Mouse (Mus musculus): Measurements from ENCODE around the gene Atp8b3. TPM values are rescaled to one million over a fixed set of nuclear protein-coding genes. Genes with fewer than 3 reads are reported as not detected.

Gene Atp8b3
- polyA plus RNA-seq, 1 experiment from 2014 or later: 0.34 TPM

GRCm38 (mm10) chr10:80535711-80536110, 3.2 kb downstream of the Atp8b3 start:
- 12% methylated on average over 13 of the region's 13 CpGs for WGBS
- no peak overlapping the region for H3K9ac ChIP-seq (replicated peaks; ENCODE audit: low read length)
- H3K4me1 ChIP-seq (ENCODE audit: insufficient read depth, low read length): peaks cover 10% of the 10 kb centered on the region; the same call in 1 of the 2 replicates
- H3K4me2 ChIP-seq (replicated peaks; ENCODE audit: low read depth, low read length): peak overlapping the region; percentile 24; the same call in 1 of the 2 replicates
- H3K27me3 ChIP-seq (ENCODE audit: insufficient read depth, low read length): peaks cover 16% of the 10 kb centered on the region; the same call in 1 of the 2 replicates
- no peak overlapping the region for H3K4me3 ChIP-seq (ENCODE audit: low read length)
- no peaks in the 10 kb centered on the region for H3K36me3 ChIP-seq (ENCODE audit: insufficient read depth, low read length)
- no peaks in the 10 kb centered on the region for H3K9me3 ChIP-seq (ENCODE audit: low read length)
- H3K27ac ChIP-seq (ENCODE audit: low read length): no peak overlapping the region
- no peak for ATAC-seq (ENCODE audit: low FRiP score, low TSS enrichment)

GRCm38 (mm10) chr10:80535071-80535470, 3.9 kb downstream of the Atp8b3 start:
- Histone ChIP-seq H3K9me3 (ENCODE audit: low read length) (no peaks in the 10 kb centered on the region), H3K27ac (ENCODE audit: low read length) (no peak overlapping the region), H3K4me3 (ENCODE audit: low read length) (no peak overlapping the region), H3K4me1 (ENCODE audit: insufficient read depth, low read length) (peaks cover 10% of the 10 kb centered on the region; the same call in 1 of the 2 replicates), H3K27me3 (ENCODE audit: insufficient read depth, low read length) (peaks cover 16% of the 10 kb centered on the region; the same call in 1 of the 2 replicates), H3K4me2 (replicated peaks; ENCODE audit: low read depth, low read length) (peak overlapping the region; percentile 24; the same call in 1 of the 2 replicates), H3K36me3 (ENCODE audit: insufficient read depth, low read length) (no peaks in the 10 kb centered on the region), H3K9ac (replicated peaks; ENCODE audit: low read length) (no peak overlapping the region)
- 12% methylated on average over 13 of the region's 14 CpGs for WGBS
- no peak for ATAC-seq (ENCODE audit: low FRiP score, low TSS enrichment)

DNA sequence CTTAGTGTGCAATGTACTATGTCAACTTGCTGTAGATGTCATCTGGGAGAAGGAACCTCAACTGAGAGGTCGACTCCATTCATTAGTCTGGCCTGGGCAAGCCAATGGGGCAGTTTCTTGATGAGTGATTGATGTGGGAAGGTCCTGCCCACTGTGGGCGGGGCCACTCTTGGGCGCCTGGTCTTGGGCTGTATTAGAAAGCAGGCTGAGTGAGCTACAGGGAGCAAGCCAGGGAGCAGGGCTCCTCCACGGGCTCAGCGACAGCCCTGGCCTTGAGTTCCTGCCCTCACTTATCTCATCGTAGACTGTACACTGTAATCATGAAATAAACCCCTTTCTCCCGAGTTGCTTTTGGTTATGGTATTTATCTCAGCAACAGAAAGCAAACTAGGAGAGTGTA, 5.2 kb downstream of the Atp8b3 start:
- peak; percentile 50; the same call in 1 of the 2 replicates for ATAC-seq (ENCODE audit: low FRiP score, low TSS enrichment)
- 17% methylated on average over 7 of the region's 7 CpGs for WGBS

DNA sequence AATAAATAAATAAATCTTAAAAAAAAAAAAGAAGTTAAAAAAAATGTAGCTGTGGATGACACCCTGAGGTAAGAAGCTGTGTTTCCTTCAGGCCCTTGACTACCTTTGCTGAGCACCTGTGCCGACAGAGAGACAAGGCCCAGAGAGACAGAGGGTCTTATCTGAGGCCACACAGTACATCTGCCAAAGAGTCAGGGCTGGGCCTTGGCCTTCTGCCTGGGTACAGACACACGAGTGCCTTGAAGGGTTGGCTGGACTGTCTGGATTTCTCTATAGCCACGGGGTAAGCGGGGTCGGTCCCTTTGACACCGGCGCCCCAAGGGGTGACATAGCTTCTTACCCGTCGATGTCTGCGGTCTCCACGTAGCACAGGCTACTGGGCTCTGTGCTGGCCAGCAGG, 6.1 kb downstream of the Atp8b3 start:
- peaks cover 12% of the 10 kb centered on the region; the same call in 1 of the 2 replicates for H3K27me3 ChIP-seq (ENCODE audit: insufficient read depth, low read length)
- H3K9me3 ChIP-seq (ENCODE audit: low read length): no peaks in the 10 kb centered on the region
- no peak for ATAC-seq (ENCODE audit: low FRiP score, low TSS enrichment)
- no peak overlapping the region for H3K27ac ChIP-seq (ENCODE audit: low read length)
- H3K4me2 ChIP-seq (replicated peaks; ENCODE audit: low read depth, low read length): no peak overlapping the region
- H3K9ac ChIP-seq (replicated peaks; ENCODE audit: low read length): no peak overlapping the region
- H3K4me3 ChIP-seq (ENCODE audit: low read length): no peak overlapping the region
- no peaks in the 10 kb centered on the region for H3K36me3 ChIP-seq (ENCODE audit: insufficient read depth, low read length)
- 86% methylated on average over 11 of the region's 11 CpGs for WGBS
- H3K4me1 ChIP-seq (ENCODE audit: insufficient read depth, low read length): no peaks in the 10 kb centered on the region

More for the DNA sequence above, 5.2 kb downstream of the Atp8b3 start:
- H3K36me3 ChIP-seq (ENCODE audit: insufficient read depth, low read length): no peaks in the 10 kb centered on the region
- H3K4me2 ChIP-seq (replicated peaks; ENCODE audit: low read depth, low read length): no peak overlapping the region
- no peak overlapping the region for H3K4me3 ChIP-seq (ENCODE audit: low read length)
- peaks cover 16% of the 10 kb centered on the region; the same call in 1 of the 2 replicates for H3K27me3 ChIP-seq (ENCODE audit: insufficient read depth, low read length)
- H3K4me1 ChIP-seq (ENCODE audit: insufficient read depth, low read length): peaks cover under 1% of the 10 kb centered on the region; the same call in 1 of the 2 replicates
- H3K9me3 ChIP-seq (ENCODE audit: low read length): no peaks in the 10 kb centered on the region
- H3K9ac ChIP-seq (replicated peaks; ENCODE audit: low read length): no peak overlapping the region
- no peak overlapping the region for H3K27ac ChIP-seq (ENCODE audit: low read length)

DNA sequence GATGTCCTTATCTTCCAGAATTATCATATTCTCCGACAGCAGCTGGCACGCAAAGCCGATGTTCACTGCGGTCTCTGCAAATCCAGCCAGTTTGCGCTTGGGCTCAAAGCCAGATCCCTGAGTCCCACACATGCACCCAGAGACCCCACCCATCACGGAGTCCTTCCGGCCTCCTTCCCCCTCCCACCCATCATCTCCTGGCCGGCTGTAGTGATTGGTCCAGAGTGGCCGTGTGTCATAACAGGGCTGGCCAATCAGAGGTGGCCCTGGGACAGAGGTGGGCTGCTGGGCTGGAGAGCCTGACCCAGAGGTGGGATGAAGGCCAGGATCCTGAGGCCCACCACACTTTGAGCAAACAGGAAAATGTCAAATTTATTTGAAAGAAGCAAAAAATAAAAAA, 12.8 kb downstream of the Atp8b3 start:
- Histone ChIP-seq H3K4me2 (replicated peaks; ENCODE audit: low read depth, low read length) (peak overlapping the region; percentile 37), H3K9ac (replicated peaks; ENCODE audit: low read length) (no peak overlapping the region), H3K27me3 (ENCODE audit: insufficient read depth, low read length) (no peaks in the 10 kb centered on the region), H3K4me3 (ENCODE audit: low read length) (peak overlapping the region; percentile 15; the same call in 1 of the 2 replicates), H3K9me3 (ENCODE audit: low read length) (peaks cover 3% of the 10 kb centered on the region; the same call in 1 of the 2 replicates), H3K4me1 (ENCODE audit: insufficient read depth, low read length) (peaks cover 4% of the 10 kb centered on the region; the same call in 1 of the 2 replicates), H3K27ac (ENCODE audit: low read length) (no peak overlapping the region), H3K36me3 (ENCODE audit: insufficient read depth, low read length) (no peaks in the 10 kb centered on the region)
- 15% methylated on average over 9 of the region's 9 CpGs for WGBS
- ATAC-seq (ENCODE audit: low FRiP score, low TSS enrichment): peak; percentile 82

- 96% methylated on average over 7 of the region's 7 CpGs for WGBS
Observed at GRCm38 (mm10) chr10:80523299-80523698, 15.6 kb downstream of the Atp8b3 start.

GRCm38 (mm10) chr10:80519287-80519686, 19.6 kb downstream of the Atp8b3 start:
- no peak overlapping the region for H3K4me3 ChIP-seq (ENCODE audit: low read length)
- no peak overlapping the region for H3K9ac ChIP-seq (replicated peaks; ENCODE audit: low read length)
- H3K27ac ChIP-seq (ENCODE audit: low read length): no peak overlapping the region
- no peaks in the 10 kb centered on the region for H3K36me3 ChIP-seq (ENCODE audit: insufficient read depth, low read length)
- peaks cover 7% of the 10 kb centered on the region; the same call in 1 of the 2 replicates for H3K9me3 ChIP-seq (ENCODE audit: low read length)
- WGBS: 77% methylated on average over 2 of the region's 2 CpGs
- ATAC-seq (ENCODE audit: low FRiP score, low TSS enrichment): no peak
- H3K4me2 ChIP-seq (replicated peaks; ENCODE audit: low read depth, low read length): no peak overlapping the region
- peaks cover 14% of the 10 kb centered on the region for H3K27me3 ChIP-seq (ENCODE audit: insufficient read depth, low read length)
- no peaks in the 10 kb centered on the region for H3K4me1 ChIP-seq (ENCODE audit: insufficient read depth, low read length)

More at GRCm38 (mm10) chr10:80523299-80523698, 15.6 kb downstream of the Atp8b3 start:
- ATAC-seq (ENCODE audit: low FRiP score, low TSS enrichment): no peak
- Histone ChIP-seq H3K27ac (ENCODE audit: low read length) (no peak overlapping the region), H3K9ac (replicated peaks; ENCODE audit: low read length) (no peak overlapping the region), H3K4me3 (ENCODE audit: low read length) (no peak overlapping the region), H3K4me1 (ENCODE audit: insufficient read depth, low read length) (peaks cover 4% of the 10 kb centered on the region; the same call in 1 of the 2 replicates), H3K27me3 (ENCODE audit: insufficient read depth, low read length) (no peaks in the 10 kb centered on the region), H3K36me3 (ENCODE audit: insufficient read depth, low read length) (no peaks in the 10 kb centered on the region), H3K4me2 (replicated peaks; ENCODE audit: low read depth, low read length) (no peak overlapping the region), H3K9me3 (ENCODE audit: low read length) (peaks cover 7% of the 10 kb centered on the region; the same call in 1 of the 2 replicates)

GRCm38 (mm10) chr10:80513739-80514138, 25.2 kb downstream of the Atp8b3 start:
- Histone ChIP-seq H3K27ac (ENCODE audit: low read length) (no peak overlapping the region), H3K4me2 (replicated peaks; ENCODE audit: low read depth, low read length) (peak overlapping the region; percentile 28; the same call in 1 of the 2 replicates), H3K4me1 (ENCODE audit: insufficient read depth, low read length) (0 out of 2 replicates have a peak, but pooled peaks cover 7% of the 10 kb centered on the region), H3K4me3 (ENCODE audit: low read length) (no peak overlapping the region; the same call in 1 of the 2 replicates), H3K9me3 (ENCODE audit: low read length) (no peaks in the 10 kb centered on the region), H3K36me3 (ENCODE audit: insufficient read depth, low read length) (no peaks in the 10 kb centered on the region), H3K9ac (replicated peaks; ENCODE audit: low read length) (0 out of 2 replicates have a peak overlapping the region, but pooled peaks have one; percentile 37), H3K27me3 (ENCODE audit: insufficient read depth, low read length) (peaks cover 40% of the 10 kb centered on the region)
- 2% methylated on average over 19 of the region's 19 CpGs for WGBS
- ATAC-seq (ENCODE audit: low FRiP score, low TSS enrichment): no peak

DNA sequence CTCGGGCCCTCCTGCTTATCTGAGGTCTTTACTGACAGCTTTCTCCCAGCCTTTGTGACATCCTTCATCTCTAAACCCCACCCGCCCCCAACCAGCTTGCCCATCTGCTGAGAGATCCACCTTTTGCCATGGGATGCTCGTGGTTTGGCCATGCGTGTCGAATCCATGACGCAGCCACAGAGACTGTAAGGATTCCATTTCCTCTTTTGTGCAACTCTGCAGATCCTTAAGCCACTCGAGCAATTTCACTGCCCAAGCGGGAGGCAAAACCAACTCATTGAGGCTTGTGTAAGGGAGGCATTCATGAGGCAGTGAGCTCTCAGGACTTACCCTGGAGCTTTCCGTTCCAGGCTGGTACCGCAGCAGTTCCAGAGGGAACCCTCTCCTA, 28.7 kb downstream of the Atp8b3 start:
- Histone ChIP-seq H3K9me3 (ENCODE audit: low read length) (no peaks in the 10 kb centered on the region), H3K36me3 (ENCODE audit: insufficient read depth, low read length) (no peaks in the 10 kb centered on the region), H3K4me3 (ENCODE audit: low read length) (no peak overlapping the region), H3K9ac (replicated peaks; ENCODE audit: low read length) (no peak overlapping the region), H3K27ac (ENCODE audit: low read length) (no peak overlapping the region), H3K4me1 (ENCODE audit: insufficient read depth, low read length) (0 out of 2 replicates have a peak, but pooled peaks cover 7% of the 10 kb centered on the region), H3K4me2 (replicated peaks; ENCODE audit: low read depth, low read length) (0 out of 2 replicates have a peak overlapping the region, but pooled peaks have one; percentile 68), H3K27me3 (ENCODE audit: insufficient read depth, low read length) (peaks cover 53% of the 10 kb centered on the region)
- 38% methylated on average over 10 of the region's 10 CpGs for WGBS
- ATAC-seq (ENCODE audit: low FRiP score, low TSS enrichment): no peak
